Mouse (Mus musculus) layer of hippocampus, adult 9-11 months (tissue): ENCODE measurements at regions not wholly inside any gene's neighbourhood (a gene's known extent, or its start where the extent isn't known, plus 50 kb on each side); places are given as distances from the start of the nearest gene placed in this dataset.
"Not testable (repeated sequence)": the region's sequence is repeated elsewhere in the genome, so short reads cannot be mapped to it uniquely, and the experiment has no call there.

Experiments used
- DNase-seq: peaks from one replicate; pipeline ENCODE4 v3.0.0; 2022

DNA sequence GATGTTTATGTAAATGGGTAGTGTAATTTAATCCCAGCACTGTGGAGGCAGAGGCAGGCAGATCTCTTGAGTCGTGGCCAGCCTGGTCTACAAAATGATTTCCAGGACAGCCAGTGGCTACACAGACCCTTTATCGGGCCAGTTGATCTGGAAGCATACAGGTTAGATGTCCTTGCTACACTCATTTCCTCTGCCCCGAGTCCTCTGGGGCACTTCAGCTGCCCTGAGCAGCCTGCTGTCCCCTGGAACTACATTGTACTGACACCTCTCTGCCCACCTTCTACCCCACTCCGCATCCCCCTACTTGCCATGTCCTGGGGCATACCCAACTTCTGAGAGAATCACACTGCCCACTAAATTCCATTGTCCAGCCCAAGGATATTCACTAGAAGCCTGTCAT is 60.6 kb upstream of the Helt start:
- DNase-seq = no peak

DNA sequence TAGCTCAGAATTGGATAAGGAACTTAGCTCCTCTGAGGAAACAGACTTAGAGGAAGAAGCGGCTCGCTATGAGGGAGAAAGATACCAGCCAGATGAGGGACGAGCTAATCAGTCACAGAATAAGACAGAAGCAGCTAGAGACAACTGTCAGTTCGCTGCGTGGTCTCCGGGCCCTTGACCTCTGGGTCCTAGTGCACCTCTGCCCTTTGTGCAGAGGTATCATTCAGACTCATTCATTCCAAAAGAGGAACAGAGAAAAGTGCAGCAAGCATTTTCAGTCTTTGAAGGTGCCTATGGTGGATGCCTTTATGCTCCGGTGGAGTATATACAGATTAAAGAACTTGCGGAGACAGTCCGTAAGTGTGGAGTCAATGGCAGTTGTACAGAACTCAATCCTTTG is 63.5 kb upstream of the Helt start:
- DNase-seq = not testable (repeated sequence)

DNA sequence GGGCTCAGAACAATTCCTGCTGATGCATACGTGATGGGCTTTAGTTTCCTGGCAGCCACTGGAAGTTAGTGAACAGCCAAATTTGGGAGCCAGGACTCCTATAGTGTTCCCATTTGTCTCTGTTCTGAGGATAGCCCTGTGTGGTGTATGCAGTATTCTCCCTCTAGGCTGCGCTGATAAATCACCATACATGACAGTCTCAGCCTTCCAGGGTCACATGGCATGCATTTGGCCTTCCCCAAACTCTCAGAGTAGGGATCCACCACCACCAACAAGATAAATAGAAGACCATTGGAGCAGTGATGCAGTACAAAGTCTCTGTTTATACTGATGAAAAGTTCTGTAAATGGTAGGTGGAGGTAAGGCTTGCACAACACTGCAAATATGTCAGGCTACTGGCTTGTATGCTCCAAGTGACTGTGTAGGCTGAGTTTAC is 68.4 kb upstream of the Helt start:
- DNase-seq = no peak

DNA sequence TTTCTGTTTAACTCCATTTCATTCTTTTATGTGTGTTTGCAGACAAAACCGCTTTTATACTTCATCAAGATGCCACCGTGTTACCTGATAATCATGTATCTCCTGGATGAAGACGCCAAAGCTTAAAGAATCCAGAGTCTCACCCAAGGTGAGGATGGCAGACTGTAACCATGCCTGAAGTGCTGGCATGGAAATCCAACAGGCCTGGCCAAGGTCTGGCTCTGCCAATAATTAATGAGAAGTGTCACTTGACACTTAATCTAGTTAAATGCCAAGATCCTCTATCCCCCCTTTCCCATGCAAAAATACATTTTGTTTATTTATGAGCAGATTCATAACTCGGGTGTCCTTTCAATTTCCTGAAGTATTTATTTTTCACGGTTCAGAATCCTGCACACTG is 71.2 kb upstream of the Helt start:
- DNase-seq = no peak

DNA sequence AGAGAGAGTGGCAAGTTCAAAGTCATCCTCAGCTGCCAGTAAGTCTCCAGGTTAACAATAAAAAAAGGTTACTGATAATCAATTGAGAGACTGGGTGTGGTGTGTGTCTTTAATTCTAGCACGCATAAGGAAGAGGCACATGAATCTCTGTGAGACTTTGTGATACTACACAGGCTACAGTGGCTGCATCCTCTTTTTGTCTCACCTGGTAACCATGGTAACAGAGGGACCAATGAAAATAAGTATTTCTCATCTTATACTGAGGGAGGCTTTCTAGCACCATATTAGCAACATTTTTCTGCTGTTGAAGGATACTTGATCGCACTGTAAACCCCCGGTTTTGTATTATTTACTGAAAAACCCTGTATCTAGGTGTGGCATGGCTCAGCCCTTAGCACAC is 72.7 kb upstream of the Helt start:
- DNase-seq = no peak

DNA sequence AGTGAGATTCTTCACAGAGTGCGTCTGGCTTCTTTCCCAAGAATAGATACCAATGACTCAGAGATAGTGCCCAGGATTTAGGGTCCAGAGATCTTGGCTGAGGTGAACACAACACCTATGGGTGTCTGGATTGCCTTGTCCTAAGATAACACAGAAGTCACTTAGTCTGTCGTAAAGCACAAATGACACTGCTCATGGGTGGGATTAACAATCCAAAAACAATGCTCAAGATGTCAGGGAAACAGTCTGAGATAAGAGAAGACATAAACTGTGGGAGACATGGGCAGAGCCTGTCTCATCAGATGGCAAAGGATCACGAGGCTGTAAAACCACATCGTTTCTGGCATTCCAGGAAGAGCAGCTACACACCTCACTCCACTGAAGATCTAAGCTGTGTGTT is 79.6 kb upstream of the Helt start:
- DNase-seq = no peak

DNA sequence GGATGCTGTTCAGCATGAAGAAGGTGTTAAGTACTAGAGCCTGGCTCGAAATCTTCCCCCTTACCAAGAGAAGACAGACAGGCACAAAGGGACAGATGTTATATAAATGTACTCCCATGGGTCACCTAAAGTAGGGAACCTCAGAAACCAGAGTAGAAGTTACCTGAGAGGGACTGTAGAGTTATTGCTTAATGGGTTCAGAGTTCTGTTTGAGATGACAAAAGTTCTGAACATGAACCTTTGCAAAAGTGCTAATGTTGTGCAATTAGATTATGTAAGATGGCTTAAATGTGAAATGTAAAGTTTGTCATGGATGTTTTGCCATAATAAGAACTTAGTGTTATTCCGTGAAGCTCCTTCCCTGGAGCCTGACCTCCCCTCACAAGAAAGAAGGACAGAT is 81.5 kb upstream of the Helt start:
- no peak for DNase-seq

DNA sequence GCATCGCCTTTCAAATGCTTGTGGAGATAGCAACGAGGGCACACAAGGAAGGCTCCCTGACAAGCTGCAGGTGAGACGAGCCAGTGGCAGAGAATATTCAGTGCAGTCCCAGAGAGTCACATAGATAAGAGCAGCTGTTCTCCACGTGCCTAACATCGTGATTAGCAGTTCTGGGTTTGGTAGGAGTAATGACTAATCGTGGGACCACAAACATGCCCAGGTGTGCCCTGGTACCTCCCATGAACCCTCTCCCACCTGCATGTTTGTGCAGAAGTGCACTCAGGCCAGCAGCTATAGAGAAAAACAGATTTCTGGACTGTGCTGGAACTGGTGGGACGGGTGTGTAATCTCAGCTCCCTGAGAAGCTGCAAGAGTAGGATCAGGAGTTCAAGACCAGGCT is 85.9 kb upstream of the Acsl1 start:
- no peak for DNase-seq

DNA sequence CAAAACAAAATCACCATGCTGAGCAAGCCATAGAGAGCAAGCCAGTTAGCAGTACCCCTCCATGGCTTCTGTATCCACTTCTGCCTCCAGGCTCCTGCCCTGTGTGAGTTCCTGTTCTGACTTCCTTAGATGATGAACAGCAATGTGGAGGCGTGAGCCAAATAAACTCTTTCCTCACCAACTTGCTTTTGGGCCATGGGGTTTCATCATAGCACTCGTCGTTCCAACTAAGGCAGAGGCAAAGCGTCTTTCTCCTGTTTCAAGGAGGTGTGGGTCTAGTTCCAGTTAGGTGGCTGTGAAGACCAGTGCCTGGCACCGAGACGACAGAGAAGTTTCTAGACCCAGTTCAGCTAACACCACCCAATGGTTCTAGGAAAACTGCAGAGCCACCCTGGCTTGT is 85.0 kb upstream of the Acsl1 start:
- DNase-seq = no peak

DNA sequence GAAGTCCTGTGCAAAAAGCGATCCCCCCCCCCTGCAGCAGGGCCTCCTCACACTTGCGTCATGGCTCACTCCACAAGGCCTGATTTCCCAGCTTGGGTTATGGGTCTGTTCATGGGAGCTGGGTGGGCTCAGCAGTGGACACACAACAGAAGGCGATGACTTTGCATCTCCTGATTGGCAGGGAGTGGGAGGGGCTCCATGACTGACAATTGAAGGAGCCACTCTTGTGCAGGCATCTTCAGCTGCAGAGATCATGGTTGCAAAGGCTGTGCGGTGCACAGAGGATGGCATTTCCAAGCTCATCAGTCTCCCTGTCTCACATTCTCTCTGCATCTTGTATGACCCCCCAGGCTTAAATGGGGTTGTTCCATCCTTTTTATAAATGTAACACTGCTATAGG is 84.3 kb upstream of the Acsl1 start:
- no peak for DNase-seq

DNA sequence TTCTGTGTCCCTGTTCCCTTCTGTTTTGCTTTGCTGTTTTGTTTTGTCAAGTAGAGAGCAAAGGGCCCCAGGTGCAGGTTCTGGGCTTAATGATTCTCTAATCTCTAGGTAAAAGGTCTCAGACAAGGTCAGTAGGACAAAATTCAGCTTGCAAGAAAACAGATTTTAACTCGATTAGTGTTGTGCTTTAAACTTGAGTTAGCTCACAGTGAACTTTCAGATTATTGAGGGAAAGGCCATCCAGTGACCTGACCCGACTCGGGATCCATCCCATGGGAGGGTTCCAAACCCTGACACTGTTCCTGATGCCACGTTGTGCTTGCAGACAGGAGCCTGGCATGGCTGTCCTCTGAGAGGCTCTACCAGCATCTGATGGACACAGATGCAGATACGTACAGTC is 83.8 kb upstream of the Acsl1 start:
- no peak for DNase-seq

DNA sequence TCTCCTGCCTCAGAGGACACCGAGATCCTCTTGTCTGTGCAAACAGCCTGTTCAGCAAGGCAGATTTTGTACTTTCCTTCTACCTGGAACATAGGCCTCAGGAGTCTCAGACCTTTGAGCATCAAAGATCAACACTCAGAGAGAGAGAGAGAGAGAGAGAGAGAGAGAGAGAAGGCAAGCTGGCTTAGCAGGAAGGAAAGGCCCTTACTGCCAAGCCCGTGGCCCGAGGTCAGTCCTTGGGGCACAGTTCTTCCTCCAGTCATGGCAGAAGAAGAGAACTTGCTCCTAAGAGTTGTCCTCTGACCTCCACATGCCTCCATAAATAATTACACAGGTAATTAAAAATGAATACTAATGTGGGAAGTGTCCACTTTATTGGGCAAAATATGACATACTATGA is 82.4 kb upstream of the Acsl1 start:
- no peak for DNase-seq

DNA sequence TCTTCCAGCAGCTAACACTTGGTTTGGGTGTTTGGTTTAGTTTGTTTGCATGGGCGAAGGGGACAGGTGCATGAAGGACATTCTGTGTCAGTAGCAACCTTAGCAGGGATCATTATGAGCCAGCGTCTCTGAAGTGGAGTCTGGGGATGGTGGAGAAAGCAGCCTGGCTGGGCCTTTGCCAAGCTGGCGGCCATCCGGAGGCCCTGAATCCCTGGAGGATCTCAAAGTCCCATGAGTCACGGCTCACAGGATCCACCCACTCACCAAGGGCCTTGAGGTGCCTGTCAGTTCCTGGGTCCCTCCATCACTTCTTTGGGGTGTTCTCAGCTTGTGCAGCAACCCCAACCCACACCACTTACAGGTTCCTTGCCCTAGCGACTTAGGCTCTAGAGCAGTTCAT is 80.4 kb upstream of the Acsl1 start:
- DNase-seq = no peak

DNA sequence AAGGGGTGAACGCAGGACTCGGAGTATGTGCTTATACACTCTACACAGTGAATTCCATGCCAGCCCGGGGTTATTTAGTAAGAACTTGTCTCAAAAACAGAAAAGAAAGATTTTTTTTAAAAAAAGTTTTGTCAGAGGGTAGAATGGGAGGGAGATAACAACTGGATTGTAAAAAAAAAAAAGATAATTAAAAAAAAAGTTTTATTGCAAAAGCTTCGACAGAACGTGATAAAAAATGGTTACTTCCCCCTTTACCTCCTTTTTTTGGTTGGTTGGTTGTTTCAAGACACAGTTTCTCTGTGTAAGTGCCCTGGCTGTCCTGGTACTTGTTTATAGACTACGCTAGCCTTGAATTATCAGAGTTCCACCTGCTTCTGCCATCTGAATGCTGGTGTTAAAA is 79.2 kb upstream of the Acsl1 start:
- DNase-seq = no peak

DNA sequence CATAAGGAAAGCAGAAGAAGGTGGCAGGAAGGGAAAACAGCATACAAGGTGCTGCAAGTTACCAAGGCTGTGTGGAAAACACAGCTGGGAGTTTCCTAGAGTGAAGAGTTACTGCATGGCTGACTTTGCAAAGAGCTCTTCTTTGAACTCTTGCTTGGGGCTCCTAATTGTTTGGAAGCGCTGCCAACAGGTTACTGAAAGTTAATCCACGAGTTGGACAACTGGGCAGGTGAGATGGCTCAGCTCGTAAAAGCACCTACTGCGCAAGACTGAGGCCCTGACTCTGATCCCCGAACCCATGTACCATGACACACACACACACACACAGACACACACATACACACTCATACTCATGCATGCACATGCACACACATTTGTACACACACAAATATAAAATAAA is 77.5 kb upstream of the Acsl1 start:
- no peak for DNase-seq

DNA sequence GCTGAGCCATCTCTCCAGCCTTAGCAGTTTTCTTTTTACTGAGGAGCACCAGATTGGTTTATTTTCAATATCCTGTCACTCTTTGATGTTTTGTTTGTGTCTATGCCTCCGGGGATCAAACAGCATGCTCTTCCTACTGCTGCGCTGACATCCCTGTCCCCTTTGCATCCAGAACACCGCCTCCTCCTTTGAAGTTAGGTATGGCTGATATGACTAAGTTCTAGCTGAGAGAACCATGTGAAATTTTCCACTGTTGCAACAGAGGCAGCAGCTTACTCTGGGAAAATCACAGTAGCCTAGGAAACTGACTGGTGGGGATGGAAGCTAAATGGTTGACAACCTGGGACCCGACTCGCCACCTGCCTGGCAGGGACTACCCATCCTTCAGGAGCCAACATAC is 76.1 kb upstream of the Acsl1 start:
- DNase-seq = peak; percentile 13

DNA sequence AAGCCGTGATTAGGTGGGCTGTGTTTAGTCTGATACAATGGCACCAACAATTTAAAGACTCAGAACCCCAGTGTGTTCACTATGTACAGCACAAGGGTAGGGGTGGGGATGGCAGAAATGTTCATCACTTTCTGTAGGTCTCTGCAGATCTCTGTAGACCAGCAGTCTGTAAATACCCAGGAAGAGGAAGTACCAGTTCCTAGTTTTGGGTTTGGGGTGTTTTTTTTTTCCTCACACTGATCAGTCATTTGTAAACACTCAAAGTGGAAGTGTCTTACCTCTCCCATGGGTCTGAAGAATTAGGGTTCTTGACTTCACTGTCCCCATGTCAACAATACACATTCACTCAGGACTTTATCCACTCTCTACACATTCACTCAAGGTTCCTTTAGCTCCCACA is 75.5 kb upstream of the Acsl1 start:
- no peak for DNase-seq

DNA sequence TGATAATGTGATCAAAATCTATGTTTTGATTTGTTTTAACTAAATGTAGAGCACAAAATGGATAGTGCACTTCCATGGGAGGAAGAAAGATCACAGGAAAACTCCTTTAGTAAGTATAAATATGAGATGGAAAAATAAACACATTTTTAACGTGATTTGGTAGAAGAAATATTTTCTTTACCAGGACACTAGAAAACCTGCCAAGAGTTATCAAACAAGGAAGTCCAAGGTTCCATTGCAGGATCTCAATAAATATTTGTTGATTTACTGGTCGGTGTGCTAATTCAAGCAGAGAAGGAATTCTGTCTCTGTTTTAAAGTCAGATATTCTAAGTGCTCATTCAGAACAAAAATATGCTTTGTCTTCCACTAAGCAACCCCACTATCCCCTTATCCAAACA is 73.8 kb upstream of the Acsl1 start:
- DNase-seq = no peak

DNA sequence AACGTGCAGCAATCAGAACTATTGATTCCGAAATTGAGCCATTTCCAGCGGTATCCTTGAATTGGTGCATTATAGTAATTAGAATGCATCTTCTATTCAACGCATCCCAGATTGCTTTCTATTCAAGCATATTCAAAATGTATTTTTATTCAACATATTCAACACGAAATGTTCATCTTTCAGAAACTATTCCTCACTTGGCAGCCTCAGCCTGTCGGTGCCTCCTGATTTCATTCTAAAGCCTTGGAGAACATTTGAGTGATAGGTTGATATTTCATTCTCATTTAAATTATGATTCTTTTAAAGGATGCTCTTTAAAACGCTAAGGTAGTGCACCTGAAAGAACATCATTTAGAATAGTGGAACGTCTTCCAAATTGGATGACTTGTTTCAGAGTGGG is 73.1 kb upstream of the Acsl1 start:
- DNase-seq = no peak

DNA sequence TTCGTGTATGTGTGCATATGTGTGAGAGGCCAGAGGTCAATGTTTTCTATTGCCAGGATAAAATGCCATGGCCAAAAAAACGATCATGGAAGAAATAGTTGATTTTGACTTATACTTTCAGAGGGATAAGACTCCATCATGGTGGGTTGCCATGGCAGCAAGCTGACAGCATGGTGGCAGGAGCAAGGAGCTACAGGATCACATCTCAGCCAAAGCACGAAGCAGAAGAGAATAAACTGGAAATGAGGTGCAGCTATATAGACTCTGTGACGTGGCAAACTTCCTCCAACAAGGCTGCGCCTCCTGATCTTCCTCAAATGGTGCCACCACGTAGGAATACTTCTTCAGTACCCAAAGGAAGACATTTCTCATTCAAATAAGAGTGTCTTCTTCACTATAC is 70.2 kb upstream of the Acsl1 start:
- no peak for DNase-seq

DNA sequence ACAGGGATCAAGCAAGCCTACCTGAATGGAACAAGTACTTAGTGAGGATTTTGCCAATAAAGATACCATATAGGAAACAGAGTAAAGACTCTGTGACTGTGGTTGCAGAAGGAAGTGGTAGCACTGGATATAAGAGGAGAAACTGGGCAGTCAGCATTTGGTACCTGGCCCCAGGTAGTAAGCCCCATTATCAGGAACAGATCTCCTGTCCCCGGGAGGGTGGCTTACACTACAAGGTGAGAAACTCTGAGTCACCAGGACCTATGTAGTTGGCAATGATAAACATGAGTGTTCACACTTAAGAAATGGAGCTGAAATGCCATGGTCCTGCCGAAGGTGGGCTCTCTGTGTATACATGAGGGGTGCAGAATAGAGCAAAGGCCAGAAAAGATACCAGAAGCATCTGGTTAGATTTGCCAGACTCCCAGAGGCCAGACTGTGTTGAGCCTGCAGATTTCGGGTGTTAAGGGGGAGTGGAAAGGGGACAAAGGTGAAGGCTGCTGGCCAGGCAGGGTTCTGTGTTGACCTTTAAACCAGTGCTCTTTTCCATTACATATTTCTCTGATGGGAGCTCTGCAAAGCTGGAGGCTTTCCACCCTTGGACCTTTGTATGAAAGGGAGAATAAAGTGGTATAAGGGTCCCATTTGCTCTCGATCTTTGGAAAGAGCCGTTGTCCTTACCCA is 66.8 kb upstream of the Acsl1 start:
- no peak for DNase-seq

DNA sequence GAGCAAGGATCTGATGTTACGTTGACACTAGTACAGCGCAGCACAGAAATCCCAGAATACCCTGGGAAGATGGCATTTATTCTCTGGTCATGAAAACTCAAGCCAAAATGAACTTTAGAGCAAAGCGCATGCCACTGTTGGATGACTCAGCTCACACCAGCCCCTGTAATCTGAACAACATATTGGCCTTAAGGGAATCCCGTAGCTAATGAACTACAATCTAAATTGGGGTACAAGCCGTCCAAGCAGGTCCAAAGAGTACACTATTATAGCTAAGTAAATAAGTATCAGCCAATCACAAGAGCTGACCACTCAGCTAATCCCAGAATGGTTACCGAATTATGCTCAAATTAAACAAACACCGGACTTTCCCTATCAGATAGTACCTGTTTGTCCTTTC is 62.0 kb upstream of the Acsl1 start:
- no peak for DNase-seq

DNA sequence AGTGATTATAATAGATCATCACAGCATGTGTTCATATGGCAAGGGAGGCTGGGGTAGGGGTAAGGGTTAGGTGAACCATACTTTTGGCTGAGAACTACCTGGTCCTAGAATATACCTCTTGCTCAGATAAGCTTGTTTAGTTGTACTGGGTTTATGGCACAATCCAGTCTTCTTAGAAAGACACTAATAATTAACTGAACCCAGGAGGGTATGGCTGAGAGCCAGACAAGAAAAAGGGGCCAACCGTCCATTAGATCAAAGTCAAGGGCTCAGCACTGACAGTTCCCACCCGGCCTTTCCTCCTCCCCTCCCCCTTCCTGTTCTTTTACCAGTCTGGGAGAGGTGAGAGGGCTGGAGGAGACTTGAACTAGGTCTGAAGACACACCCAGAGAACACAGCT is 61.5 kb upstream of the Acsl1 start:
- DNase-seq = no peak

DNA sequence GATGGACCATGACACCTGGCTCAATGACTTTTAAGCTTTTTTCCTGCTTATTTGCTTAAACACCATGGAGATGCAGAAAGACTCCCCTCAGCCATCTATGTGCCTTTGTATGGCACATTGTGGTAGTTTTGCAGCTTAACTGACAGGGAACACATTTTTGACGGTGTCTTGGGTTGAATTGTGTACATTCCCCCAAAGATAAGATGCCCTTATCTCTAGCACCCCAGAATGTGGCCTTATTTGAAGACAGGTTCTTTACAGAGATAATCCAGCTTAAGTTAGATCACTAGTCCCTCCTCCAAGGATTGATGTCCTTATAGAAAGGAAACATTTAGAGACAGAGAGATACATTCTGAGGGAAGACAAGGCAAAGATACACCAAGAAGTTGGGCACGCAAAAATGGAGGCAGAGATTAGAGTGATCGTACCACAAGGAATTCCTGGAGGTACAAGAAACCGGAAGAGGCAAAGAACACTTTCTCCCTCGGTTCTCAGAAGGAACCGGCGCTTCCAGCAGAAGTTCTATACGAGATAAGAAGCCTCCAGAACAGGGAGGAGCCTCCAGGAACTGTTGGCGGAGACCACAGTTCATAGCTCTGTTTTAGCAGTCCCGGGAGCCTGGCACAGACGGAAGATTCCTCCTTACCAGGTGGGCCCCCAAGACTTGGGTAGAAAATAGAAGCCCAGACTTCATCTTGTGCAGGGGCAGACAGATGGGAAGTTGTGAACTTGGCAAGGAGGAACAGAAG is 58.8 kb upstream of the Acsl1 start:
- no peak for DNase-seq
